8 mouse cellular contexts compared by ENCODE assay signal in the genomic region with DNA sequence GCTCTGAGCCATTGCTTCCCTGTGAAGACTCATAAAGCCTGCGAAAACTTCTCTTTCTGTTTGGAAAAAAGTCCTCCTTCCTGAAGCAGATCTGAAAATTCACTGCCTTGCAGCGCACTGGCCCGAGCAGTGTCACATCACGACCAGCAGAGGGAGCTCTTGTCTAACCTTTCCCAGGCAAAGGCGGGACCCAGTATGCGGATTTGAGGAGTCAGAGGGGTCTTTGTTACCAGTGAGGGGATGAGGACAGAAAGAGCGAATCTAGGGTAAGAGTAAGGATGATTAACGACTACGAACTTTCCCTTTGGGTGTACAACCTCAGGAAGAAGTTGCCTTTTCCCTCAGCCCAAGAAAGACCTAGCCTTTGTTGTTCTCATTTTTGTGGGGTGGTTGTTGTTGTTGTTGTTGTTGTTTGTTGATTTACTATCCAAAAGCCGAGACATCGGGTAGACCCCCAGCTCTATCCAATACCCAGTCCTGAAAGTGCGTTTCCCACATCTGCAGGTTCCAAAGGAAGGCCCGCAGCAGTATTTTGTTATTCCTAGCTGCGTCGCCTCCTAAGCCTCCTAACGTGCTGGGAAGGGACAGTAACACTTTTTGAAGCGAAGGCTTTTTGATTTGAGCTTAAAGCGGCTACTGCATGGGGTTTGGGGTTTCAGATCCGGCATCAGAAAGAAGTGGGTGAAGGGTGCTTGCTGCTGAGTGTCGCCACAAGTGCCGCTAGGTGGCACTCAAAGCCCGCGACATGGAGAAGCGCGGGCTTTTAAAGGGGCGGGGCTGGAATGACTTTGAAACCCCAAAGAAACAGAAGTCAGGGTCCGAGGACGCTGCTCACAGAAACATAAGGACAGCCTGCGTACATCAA. TPM values are rescaled to one million over a fixed set of nuclear protein-coding genes. Genes with fewer than 3 reads are reported as not detected.
A peak's percentile ranks its signal among the peaks of the same experiment; 100 is the strongest.
DNase-seq lines count a peak whose midpoint lies in the region; ATAC-seq lines count a peak whose summit lies in the region.

No protein-coding gene starts in this region.

- H3K4me1 ChIP-seq in hindbrain, embryonic 13.5 days (replicated peaks): peaks cover 32% of the 10 kb centered on the region

- peak overlapping the region; percentile 62; the same call in 1 of the 2 replicates for H3K9ac ChIP-seq in hindbrain, embryonic 13.5 days

- H3K9me3 ChIP-seq in hindbrain, embryonic 13.5 days: no peaks in the 10 kb centered on the region

- H3K36me3 ChIP-seq in hindbrain, embryonic 13.5 days: no peaks in the 10 kb centered on the region

- ATAC-seq in frontal cortex, adult (ENCODE audit: low TSS enrichment): peak; percentile 79
- ATAC-seq in hindbrain, embryonic 13.5 days (ENCODE audit: low FRiP score): peak; percentile 67

- DNase-seq in ZHBTc4 (ENCODE audit: low read depth, low spot score): peak; percentile 93
- DNase-seq in cerebellum, adult 9-11 months: peak; percentile 69
- peak; percentile 89 to 90 for DNase-seq in layer of hippocampus, postnatal 10 days (ENCODE audit: low spot score in 2 of 2)
- peak; percentile 82 for DNase-seq in lung, postnatal 14 days
- peak; percentile 87 for DNase-seq in retina, postnatal 1 day
- no peak for DNase-seq in urinary bladder, postnatal 10 days (ENCODE audit: low spot score)

- peak overlapping the region; percentile 59 for H3K4me2 ChIP-seq in hindbrain, embryonic 13.5 days

- peaks cover 74% of the 10 kb centered on the region for H3K27me3 ChIP-seq in hindbrain, embryonic 13.5 days

- 1% methylated on average over 29 of the region's 29 CpGs for WGBS in hindbrain, embryonic 13.5 days

- peak overlapping the region; percentile 27 for H3K4me3 ChIP-seq in hindbrain, embryonic 13.5 days

- H3K27ac ChIP-seq in hindbrain, embryonic 13.5 days: peak overlapping the region; percentile 40; the same call in 1 of the 2 replicates

RNA-seq across cellular contexts. Expression of a gene that starts 14.8 kb away (rescaled TPM):
- polyA plus RNA-seq in hindbrain, embryonic 13.5 days (2015; fragmentation: Nextera tagmentation; extraction: Ambion mirVana): 9.5 and 11.8 TPM in 2 replicates
- total RNA-seq in layer of hippocampus, postnatal 10 days (2021): not detected
